In genomic region chr3:95435561-95435960, GRCm38 (mm10) we compare ENCODE assay signal across 11 mouse cellular contexts. TPM values are rescaled to one million over a fixed set of nuclear protein-coding genes. Genes with fewer than 3 reads are reported as not detected.
DNase-seq lines count a peak whose midpoint lies in the region; ATAC-seq lines count a peak whose summit lies in the region.
"Had no signal": no experiment of that assay in that cellular context is flagged by ENCODE, and none has a peak within 500 bp of the region (broad histone marks: within the 10 kb centered on the region; RNA-seq: fewer than 3 reads in every experiment).

No protein-coding gene starts in this region.

- DNase-seq in heart, embryonic 10.5 days (ENCODE audit: low spot score), result no peak
- DNase-seq in heart, postnatal 14 days, result no peak
- peak; percentile 12 for DNase-seq in A20 (ENCODE audit: low read depth, low spot score)
- no peak for DNase-seq in spleen, postnatal 36 days (ENCODE audit: low spot score in 2 of 2)
- no peak for DNase-seq in thymus, postnatal 0 days (ENCODE audit: low spot score)

- H3K4me3 ChIP-seq in heart, embryonic 10.5 days, result peak overlapping the region; percentile 93
- no peak overlapping the region for H3K4me3 ChIP-seq in heart, embryonic 16.5 days (ENCODE audit: low read length)
- peak overlapping the region; percentile 40; the same call in 1 of the 2 replicates for H3K4me3 ChIP-seq in liver, embryonic 16.5 days (ENCODE audit: low read depth, low read length)

- 48% methylated on average over 1 of the region's 1 CpGs for WGBS in heart, embryonic 10.5 days
- 49% methylated on average over 1 of the region's 1 CpGs for WGBS in heart, embryonic 16.5 days
- 31% methylated on average over 1 of the region's 1 CpGs for WGBS in liver, embryonic 16.5 days (ENCODE audit: insufficient replicate concordance)

- no peaks in the 10 kb centered on the region for H3K9me3 ChIP-seq in heart, embryonic 10.5 days
- no peaks in the 10 kb centered on the region for H3K9me3 ChIP-seq in heart, embryonic 16.5 days (replicated peaks; ENCODE audit: control insufficient read depth, low read length)
- no peaks in the 10 kb centered on the region for H3K9me3 ChIP-seq in liver, embryonic 16.5 days (replicated peaks; ENCODE audit: control insufficient read depth, low read length)

- H3K27ac ChIP-seq in heart, embryonic 10.5 days, result no peak overlapping the region
- no peak overlapping the region for H3K27ac ChIP-seq in heart, embryonic 16.5 days (ENCODE audit: low read length)
- H3K27ac ChIP-seq in liver, embryonic 16.5 days (ENCODE audit: low read length), result no peak overlapping the region

- H3K36me3 ChIP-seq in heart, embryonic 10.5 days, result peaks cover 26% of the 10 kb centered on the region
- peaks cover 10% of the 10 kb centered on the region for H3K36me3 ChIP-seq in heart, embryonic 16.5 days (ENCODE audit: control insufficient read depth, insufficient read depth)
- peaks cover 6% of the 10 kb centered on the region for H3K36me3 ChIP-seq in liver, embryonic 16.5 days (ENCODE audit: control insufficient read depth, insufficient read depth)

- no peak overlapping the region for H3K9ac ChIP-seq in heart, embryonic 16.5 days (ENCODE audit: low read length)
- H3K9ac ChIP-seq in liver, embryonic 16.5 days (ENCODE audit: low read depth, low read length), result no peak overlapping the region

- no peak for ATAC-seq in heart, embryonic 16.5 days (replicated peaks; ENCODE audit: extremely low read depth, insufficient read depth, low FRiP score)
- ATAC-seq in liver, embryonic 16.5 days (ENCODE audit: low read depth), result no peak
- no peak for ATAC-seq in monocyte, adult 5-6 weeks (replicated peaks; ENCODE audit: insufficient number of reproducible peaks, low FRiP score, low TSS enrichment, poor library complexity, severe bottlenecking)
- ATAC-seq: CD4-positive, CD25-positive, alpha-beta regulatory T cell, adult 4 months had no signal

- intact Hi-C loops in heart, postnatal 14 days (cut with DNase I), result no loop called here

- peak overlapping the region; percentile 77 for H3K4me2 ChIP-seq in heart, embryonic 16.5 days (ENCODE audit: low read depth, low read length)
- peak overlapping the region; percentile 70 for H3K4me2 ChIP-seq in liver, embryonic 16.5 days (ENCODE audit: low read depth, low read length)

- H3K27me3 ChIP-seq in heart, embryonic 10.5 days (ENCODE audit: insufficient read depth, poor library complexity, severe bottlenecking), result no peaks in the 10 kb centered on the region
- no peaks in the 10 kb centered on the region for H3K27me3 ChIP-seq in heart, embryonic 16.5 days (ENCODE audit: control insufficient read depth, insufficient read depth, low read length)
- no peaks in the 10 kb centered on the region; the same call in 1 of the 2 replicates for H3K27me3 ChIP-seq in liver, embryonic 16.5 days (ENCODE audit: control insufficient read depth, insufficient read depth, low read depth, low read length)

- H3K4me1 ChIP-seq in heart, embryonic 10.5 days, result peaks cover 5% of the 10 kb centered on the region; the same call in 1 of the 2 replicates
- peaks cover 11% of the 10 kb centered on the region for H3K4me1 ChIP-seq in heart, embryonic 16.5 days (ENCODE audit: control insufficient read depth, insufficient read depth, low read length)
- H3K4me1 ChIP-seq in liver, embryonic 16.5 days (ENCODE audit: control insufficient read depth, low read depth, low read length), result peaks cover 6% of the 10 kb centered on the region

RNA-seq across cellular contexts. Expression of gene Arnt, which starts 1.4 kb away (rescaled TPM):
- polyA plus RNA-seq in heart, embryonic 10.5 days (2016; fragmentation: Nextera tagmentation; extraction: Ambion mirVana), result 30.1 and 32.8 TPM in 2 replicates
- total RNA-seq in heart, postnatal 14 days (2021), result 10 to 100 TPM; 45.0 to 48.6 TPM
- 30.6 and 32.1 TPM in 2 replicates for polyA plus RNA-seq in heart, embryonic 16.5 days (2015; fragmentation: Nextera tagmentation; extraction: Ambion mirVana)
- polyA plus RNA-seq in liver, embryonic 16.5 days (2015; fragmentation: Nextera tagmentation; extraction: Ambion mirVana), result 16.7 and 16.9 TPM in 2 replicates
- total RNA-seq in monocyte, adult 5-6 weeks (2017), result 30.7 to 46.7 TPM (median 44.1 TPM) in 3 replicates
- polyA plus RNA-seq in thymus, postnatal 0 days (2015; fragmentation: Nextera tagmentation; extraction: Ambion mirVana), result 19.7 and 20.2 TPM in 2 replicates

RNA-seq across cellular contexts. Expression of gene 4930558C23Rik, which starts 32.9 kb away (rescaled TPM):
- polyA plus RNA-seq in heart, embryonic 10.5 days (2016; fragmentation: Nextera tagmentation; extraction: Ambion mirVana), result not detected in 2 replicates
- total RNA-seq in heart, postnatal 14 days (2021), result not detected
- not detected in 2 replicates for polyA plus RNA-seq in heart, embryonic 16.5 days (2015; fragmentation: Nextera tagmentation; extraction: Ambion mirVana)
- not detected in 2 replicates for polyA plus RNA-seq in liver, embryonic 16.5 days (2015; fragmentation: Nextera tagmentation; extraction: Ambion mirVana)
- not detected in 3 replicates for total RNA-seq in monocyte, adult 5-6 weeks (2017)
- polyA plus RNA-seq in thymus, postnatal 0 days (2015; fragmentation: Nextera tagmentation; extraction: Ambion mirVana), result not detected in 2 replicates
- total RNA-seq: layer of hippocampus, postnatal 36 days had no signal
- polyA plus RNA-seq: brain, embryonic 14.5 days; CD4-positive, CD25-positive, alpha-beta regulatory T cell, adult 4 months had no signal
